Mouse (Mus musculus) limb, embryonic 14.5 days (tissue): ENCODE results near the gene Xkr8. TPM values are rescaled to one million over a fixed set of nuclear protein-coding genes. Genes with fewer than 3 reads are reported as not detected.
A peak's percentile ranks its signal among the peaks of the same experiment; 100 is the strongest.

ENCODE experiments used
- ATAC-seq: fragments of 200-750 bp; cut with Nextera tagmentation; 2 replicates; pipeline ENCODE4 v1.8.0; 2017; ENCODE audit warnings: low read depth, moderate number of reproducible peaks, moderate TSS enrichment; ENCODE audit not compliant: low FRiP score
- DNase-seq: peaks from one replicate; pipeline ENCODE4 v3.0.0-alpha.2; 2015; ENCODE audit warnings: low spot score
- H3K27ac ChIP-seq: fragments of 300-500 bp; sonication (generic); replicated peaks from 2 replicates; pipeline ENCODE4 v1.5.1; 2014; ENCODE audit warnings: low read depth, mild to moderate bottlenecking, low read length, moderate library complexity, mixed read lengths
- H3K27me3 ChIP-seq: fragments of 300-500 bp; sonication (generic); 2 replicates; pipeline ENCODE4 v1.6.1; 2014; ENCODE audit warnings: low read length, mixed read lengths; ENCODE audit not compliant: control insufficient read depth, insufficient read depth
- H3K36me3 ChIP-seq: fragments of 300-500 bp; sonication (generic); 2 replicates; pipeline ENCODE4 v1.6.1; 2014; ENCODE audit warnings: mild to moderate bottlenecking, low read length, moderate library complexity, mixed read lengths; ENCODE audit not compliant: control insufficient read depth, insufficient read depth
- H3K4me1 ChIP-seq: fragments of 300-500 bp; sonication (generic); 2 replicates; pipeline ENCODE4 v1.6.1; 2014; ENCODE audit warnings: antibody characterized with exemption, low read length, mixed read lengths; ENCODE audit not compliant: control insufficient read depth, insufficient read depth
- H3K4me2 ChIP-seq: fragments of 300-500 bp; sonication (generic); replicated peaks from 2 replicates; pipeline ENCODE4 v1.6.1; 2014; ENCODE audit warnings: low read depth, mild to moderate bottlenecking, low read length, moderate library complexity; ENCODE audit not compliant: severe bottlenecking
- H3K4me3 ChIP-seq: fragments of 300-500 bp; sonication (generic); replicated peaks from 2 replicates; pipeline ENCODE4 v1.5.1; 2014; ENCODE audit warnings: low read length
- H3K9ac ChIP-seq: fragments of 300-500 bp; sonication (generic); 2 replicates; pipeline ENCODE4 v1.6.1; 2014; ENCODE audit warnings: mild to moderate bottlenecking, low read depth, low read length, moderate library complexity; ENCODE audit not compliant: severe bottlenecking
- H3K9me3 ChIP-seq: fragments of 300-500 bp; sonication (generic); 2 replicates; pipeline ENCODE4 v1.6.1; 2016; ENCODE audit warnings: low read length; ENCODE audit not compliant: control insufficient read depth
- POLR2A ChIP-seq: fragments of 200-500 bp; IDR thresholded peaks from 2 replicates; pipeline ENCODE4 v1.8.0; 2012; ENCODE audit warnings: inconsistent platforms, mild to moderate bottlenecking, moderate library complexity, borderline replicate concordance; ENCODE audit not compliant: insufficient read depth, insufficient read length; ENCODE audit errors: extremely low read depth
- WGBS: fragments of 180-500 bp; shearing (Covaris S2); extraction: QIAGEN DNeasy Blood & Tissue Kit; methylation state at CpG from one replicate; pipeline ENCODE4 v1.1.7; 2014; 5-methylcytosine and 5-hydroxymethylcytosine counted together
- polyA plus RNA-seq, 2 experiments: library from polyadenylated mRNA; depleted of rRNA in 1 of 2; stranded (reverse) in 1 of 2; unstranded in 1 of 2; fragments of >200 nt; fragmentation: Nextera tagmentation in 1 of 2; extraction: Ambion mirVana in 1 of 2; gene quantifications; 2 replicates each; pipeline versions ENCODE4 v1.2.1 to v1.2.3; 2012 to 2014

Xkr8 gene
- polyA plus RNA-seq, 2 experiments, result 8.0 to 9.9 TPM

DNA sequence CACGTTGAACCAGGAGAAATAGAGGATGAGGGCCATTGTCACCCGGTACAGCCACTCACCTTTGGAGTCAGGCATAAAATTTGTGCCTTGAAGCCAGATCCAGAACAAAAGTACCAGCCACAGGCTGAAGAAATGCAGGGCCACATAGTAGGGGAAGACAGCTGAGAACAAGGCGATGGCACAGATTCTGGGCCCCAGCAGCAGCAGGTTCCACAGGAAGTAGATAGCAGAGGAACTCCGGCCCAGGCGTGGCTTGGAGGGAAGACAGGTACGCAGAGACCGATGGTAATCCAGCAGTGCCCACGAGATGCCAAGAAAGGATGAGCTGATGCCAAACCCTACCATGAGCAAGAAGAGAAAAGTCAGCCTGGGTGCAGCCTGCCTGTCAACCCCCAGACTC, 4.1 kb downstream of the Xkr8 start:
- peaks cover 31% of the 10 kb centered on the region for H3K36me3 ChIP-seq
- 0 out of 2 replicates have a peak overlapping the region, but pooled peaks have one; percentile 21 for H3K9ac ChIP-seq
- no peaks in the 10 kb centered on the region for H3K27me3 ChIP-seq
- H3K4me2 ChIP-seq, result no peak overlapping the region
- no peak for ATAC-seq
- no peak for DNase-seq
- H3K27ac ChIP-seq, result no peak overlapping the region
- peaks cover 6% of the 10 kb centered on the region; the same call in 1 of the 2 replicates for H3K4me1 ChIP-seq
- H3K4me3 ChIP-seq, result no peak overlapping the region
- H3K9me3 ChIP-seq, result no peaks in the 10 kb centered on the region
- 91% methylated on average over 8 of the region's 8 CpGs for WGBS
- no peak for TF ChIP-seq POLR2A

DNA sequence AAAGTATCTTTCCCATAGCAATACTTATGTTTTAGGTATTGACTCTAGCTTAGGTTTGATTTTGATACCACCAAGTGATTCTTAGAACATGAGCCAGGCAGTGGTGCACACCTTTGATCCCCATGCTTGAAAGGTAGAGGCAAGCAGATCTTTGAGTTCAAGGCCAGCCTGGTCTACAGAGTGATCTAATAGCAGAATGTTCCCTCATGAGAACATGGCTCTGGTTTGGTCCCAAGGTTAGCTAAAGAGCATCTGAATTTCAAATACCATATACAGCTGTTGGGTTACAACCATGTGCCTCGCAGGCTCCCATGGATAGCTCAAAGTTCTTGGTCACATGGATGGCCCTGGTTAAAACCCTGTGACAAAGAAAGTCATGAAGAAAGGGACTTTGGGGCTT, 14.1 kb downstream of the Xkr8 start:
- ATAC-seq (no peak), DNase-seq (no peak)
- TF ChIP-seq POLR2A, result no peak
- H3K4me2 ChIP-seq, result no peak overlapping the region
- 97% methylated on average over 1 of the region's 1 CpGs for WGBS
- H3K27me3 ChIP-seq, result no peaks in the 10 kb centered on the region
- H3K36me3 ChIP-seq, result peaks cover 66% of the 10 kb centered on the region
- H3K4me1 ChIP-seq, result no peaks in the 10 kb centered on the region
- no peaks in the 10 kb centered on the region for H3K9me3 ChIP-seq
- no peak overlapping the region for H3K9ac ChIP-seq
- no peak overlapping the region for H3K4me3 ChIP-seq
- H3K27ac ChIP-seq, result no peak overlapping the region

DNA sequence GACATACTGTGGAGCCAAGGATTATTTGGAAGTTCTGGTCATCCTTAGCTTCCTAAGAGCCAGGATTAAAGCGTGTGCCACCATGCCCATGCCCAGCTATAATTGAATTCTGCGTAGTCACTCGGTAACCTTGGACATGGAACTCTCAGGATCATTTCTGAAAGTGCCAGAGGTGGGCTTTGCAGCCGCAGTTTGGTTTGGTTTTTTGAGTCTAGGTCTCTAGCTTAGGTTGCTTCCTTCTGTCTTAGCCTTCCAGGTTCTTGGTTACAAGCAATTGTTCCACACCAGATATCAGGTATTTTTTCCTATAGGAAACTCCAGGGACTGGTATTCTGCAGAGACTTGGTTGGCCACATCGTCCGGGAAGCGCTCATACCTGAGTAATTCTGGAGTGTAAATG, 19.2 kb downstream of the Xkr8 start:
- H3K27me3 ChIP-seq, result no peaks in the 10 kb centered on the region
- H3K36me3 ChIP-seq, result peaks cover 66% of the 10 kb centered on the region
- ATAC-seq (no peak), DNase-seq (no peak)
- H3K4me1 ChIP-seq, result no peaks in the 10 kb centered on the region
- H3K4me2 ChIP-seq, result no peak overlapping the region
- H3K4me3 ChIP-seq, result no peak overlapping the region
- no peak overlapping the region for H3K9ac ChIP-seq
- H3K9me3 ChIP-seq, result no peaks in the 10 kb centered on the region
- 93% methylated on average over 7 of the region's 7 CpGs for WGBS
- TF ChIP-seq POLR2A, result no peak
- no peak overlapping the region for H3K27ac ChIP-seq

GRCm38 (mm10) chr4:132706885-132707284, 25.5 kb downstream of the Xkr8 start:
- DNase-seq (no peak), ATAC-seq (no peak)
- Histone ChIP-seq H3K4me2 (no peak overlapping the region), H3K9ac (no peak overlapping the region), H3K9me3 (no peaks in the 10 kb centered on the region), H3K4me3 (no peak overlapping the region), H3K36me3 (peaks cover 87% of the 10 kb centered on the region), H3K27ac (no peak overlapping the region), H3K4me1 (no peaks in the 10 kb centered on the region), H3K27me3 (no peaks in the 10 kb centered on the region)
- WGBS, result 93% methylated on average over 8 of the region's 8 CpGs
- no peak for TF ChIP-seq POLR2A

DNA sequence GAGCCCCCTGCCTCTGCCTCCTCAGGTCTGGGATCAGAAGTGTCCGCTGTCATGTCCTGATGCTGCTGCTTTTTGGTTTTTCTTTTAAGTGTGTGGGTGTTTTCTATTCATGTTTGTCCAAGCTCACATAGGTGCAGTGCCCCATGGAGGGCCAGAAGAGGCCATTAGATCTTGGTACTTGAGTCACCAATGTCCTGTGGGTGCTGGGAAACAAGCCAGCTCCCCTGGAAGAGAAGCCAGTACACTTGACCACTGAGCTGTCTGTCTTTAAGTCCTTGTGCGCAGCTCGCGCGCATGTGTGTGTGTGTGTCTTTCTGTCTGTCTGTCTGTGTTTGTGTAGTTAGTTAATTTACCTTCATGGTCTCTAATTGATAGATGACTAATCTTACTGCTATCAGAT, 30.3 kb downstream of the Xkr8 start:
- Histone ChIP-seq H3K4me1 (no peaks in the 10 kb centered on the region), H3K27ac (no peak overlapping the region), H3K4me2 (no peak overlapping the region), H3K9me3 (no peaks in the 10 kb centered on the region), H3K4me3 (no peak overlapping the region), H3K27me3 (no peaks in the 10 kb centered on the region), H3K9ac (no peak overlapping the region), H3K36me3 (peaks cover 82% of the 10 kb centered on the region)
- WGBS, result 97% methylated on average over 5 of the region's 5 CpGs
- DNase-seq (no peak), ATAC-seq (no peak)
- TF ChIP-seq POLR2A, result no peak

GRCm38 (mm10) chr4:132693366-132693765, 39.0 kb downstream of the Xkr8 start:
- Histone ChIP-seq H3K4me3 (no peak overlapping the region), H3K4me1 (no peaks in the 10 kb centered on the region), H3K27ac (no peak overlapping the region), H3K9ac (no peak overlapping the region), H3K9me3 (no peaks in the 10 kb centered on the region), H3K36me3 (peaks cover 61% of the 10 kb centered on the region), H3K4me2 (no peak overlapping the region), H3K27me3 (no peaks in the 10 kb centered on the region)
- 88% methylated on average over 3 of the region's 3 CpGs for WGBS
- ATAC-seq (no peak), DNase-seq (no peak)
- TF ChIP-seq POLR2A, result no peak
